Mouse (Mus musculus): ENCODE data around the gene Tlnrd1. TPM values are rescaled to one million over a fixed set of nuclear protein-coding genes. Genes with fewer than 3 reads are reported as not detected.

Gene Tlnrd1
- total and polyA plus RNA-seq, 2 experiments from 2014 or later, result 6.2 to 44.6 TPM

- Histone ChIP-seq H3K27ac (ENCODE audit: low read depth) (no peak overlapping the region), H3K4me1 (ENCODE audit: control insufficient read depth, insufficient read depth) (peaks cover 14% of the 10 kb centered on the region), H3K27me3 (ENCODE audit: control insufficient read depth, insufficient read depth, low read length) (no peaks in the 10 kb centered on the region), H3K9ac (replicated peaks; ENCODE audit: low read depth, low read length) (no peak overlapping the region), H3K36me3 (replicated peaks; ENCODE audit: control insufficient read depth, insufficient read depth, low read length) (no peaks in the 10 kb centered on the region), H3K4me3 (ENCODE audit: low read depth, low read length) (no peak overlapping the region), H3K4me2 (ENCODE audit: low read depth, low read length) (no peak overlapping the region), H3K9me3 (replicated peaks; ENCODE audit: control insufficient read depth, low read length) (no peaks in the 10 kb centered on the region)
- TF ChIP-seq CTCF (IDR thresholded peaks at IDR 0.05; ENCODE audit: low read depth) (no peak), EP300 (IDR thresholded peaks at IDR 0.05; ENCODE audit: low read depth) (no peak)
- 60% methylated on average over 5 of the region's 5 CpGs for WGBS
- DNase-seq (ENCODE audit: low spot score) (no peak), ATAC-seq (ENCODE audit: insufficient read depth, low read depth) (no peak)
These were observed 45.4 kb downstream of the Tlnrd1 start for GRCm38 (mm10) chr7:83838525-83839224.

Other genes starting within 250 kb of the Tlnrd1 start
- 4.3 and 4.6 TPM in 2 replicates for gene Il16, start 138.6 kb downstream of the Tlnrd1 start, total RNA-seq (2014; rRNA removed; ENCODE audit: low replicate concordance)
- gene Il16, start 138.6 kb downstream of the Tlnrd1 start, polyA plus RNA-seq (2015; fragmentation: Nextera tagmentation; extraction: Ambion mirVana), result 3.2 and 3.3 TPM in 2 replicates
- 0.50 TPM in 1 of 2 replicates, not detected in the other for gene Cfap161, start 89.4 kb downstream of the Tlnrd1 start, total RNA-seq (2014; rRNA removed; ENCODE audit: low replicate concordance)
- gene Cfap161, start 89.4 kb downstream of the Tlnrd1 start, polyA plus RNA-seq (2015; fragmentation: Nextera tagmentation; extraction: Ambion mirVana), result 0.78 and 0.90 TPM in 2 replicates
- gene Mesd, start 161 bp upstream of the Tlnrd1 start, total RNA-seq (2014; rRNA removed; ENCODE audit: low replicate concordance), result 21.4 and 54.8 TPM in 2 replicates
- 58.0 and 60.2 TPM in 2 replicates for gene Mesd, start 161 bp upstream of the Tlnrd1 start, polyA plus RNA-seq (2015; fragmentation: Nextera tagmentation; extraction: Ambion mirVana)
- 1.4 and 2.9 TPM in 2 replicates for gene Cemip, start 202.2 kb upstream of the Tlnrd1 start, total RNA-seq (2014; rRNA removed; ENCODE audit: low replicate concordance)
- gene Cemip, start 202.2 kb upstream of the Tlnrd1 start, polyA plus RNA-seq (2015; fragmentation: Nextera tagmentation; extraction: Ambion mirVana), result 0.23 and 0.37 TPM in 2 replicates